Mouse (Mus musculus) forebrain, embryonic 16.5 days (tissue): ENCODE data around the gene Glt6d1. TPM values are rescaled to one million over a fixed set of nuclear protein-coding genes. Genes with fewer than 3 reads are reported as not detected.

Experiments used
- ATAC-seq: fragments of 200-750 bp; cut with Nextera tagmentation; 2 replicates; pipeline ENCODE4 v1.8.0; 2017; ENCODE audit warnings: mild to moderate bottlenecking, moderate library complexity
- H3K27ac ChIP-seq: fragments of 300-500 bp; sonication (generic); 2 replicates; pipeline ENCODE4 v1.5.1; 2014; ENCODE audit warnings: low read length, control low read depth
- H3K27me3 ChIP-seq: fragments of 300-500 bp; sonication (generic); replicated peaks from 2 replicates; pipeline ENCODE4 v1.6.1; 2014; ENCODE audit warnings: low read length; ENCODE audit not compliant: control insufficient read depth, insufficient read depth
- H3K36me3 ChIP-seq: fragments of 300-500 bp; sonication (generic); 2 replicates; pipeline ENCODE4 v1.6.1; 2014; ENCODE audit not compliant: control insufficient read depth, insufficient read depth
- H3K4me1 ChIP-seq: fragments of 300-500 bp; sonication (generic); replicated peaks from 2 replicates; pipeline ENCODE4 v1.6.1; 2014; ENCODE audit warnings: low read length; ENCODE audit not compliant: control insufficient read depth, insufficient read depth
- H3K4me2 ChIP-seq: fragments of 300-500 bp; sonication (generic); 2 replicates; pipeline ENCODE4 v1.6.1; 2014; ENCODE audit warnings: mild to moderate bottlenecking, low read length, control low read depth
- H3K4me3 ChIP-seq: fragments of 300-500 bp; sonication (generic); replicated peaks from 2 replicates; pipeline ENCODE4 v1.5.1; 2014; ENCODE audit warnings: mild to moderate bottlenecking, low read length, control low read depth
- H3K9ac ChIP-seq: fragments of 300-500 bp; sonication (generic); replicated peaks from 2 replicates; pipeline ENCODE4 v1.6.1; 2014; ENCODE audit warnings: low read depth, low read length, control low read depth
- H3K9me3 ChIP-seq: fragments of 300-500 bp; sonication (generic); 2 replicates; pipeline ENCODE4 v1.6.1; 2016; ENCODE audit warnings: low read length; ENCODE audit not compliant: control insufficient read depth
- WGBS: fragments of 180-500 bp; shearing (Covaris S2); extraction: QIAGEN DNeasy Blood & Tissue Kit; methylation state at CpG from one replicate; pipeline ENCODE4 v1.1.7; 2014; 5-methylcytosine and 5-hydroxymethylcytosine counted together
- polyA plus RNA-seq: library from polyadenylated mRNA; unstranded; fragments of >200 nt; fragmentation: Nextera tagmentation; extraction: Ambion mirVana; gene quantifications from 2 replicates; pipeline ENCODE4 v1.2.1, GENCODE M21; 2015

Glt6d1 gene
- polyA plus RNA-seq, 1 experiment from 2014 or later, result not detected

DNA sequence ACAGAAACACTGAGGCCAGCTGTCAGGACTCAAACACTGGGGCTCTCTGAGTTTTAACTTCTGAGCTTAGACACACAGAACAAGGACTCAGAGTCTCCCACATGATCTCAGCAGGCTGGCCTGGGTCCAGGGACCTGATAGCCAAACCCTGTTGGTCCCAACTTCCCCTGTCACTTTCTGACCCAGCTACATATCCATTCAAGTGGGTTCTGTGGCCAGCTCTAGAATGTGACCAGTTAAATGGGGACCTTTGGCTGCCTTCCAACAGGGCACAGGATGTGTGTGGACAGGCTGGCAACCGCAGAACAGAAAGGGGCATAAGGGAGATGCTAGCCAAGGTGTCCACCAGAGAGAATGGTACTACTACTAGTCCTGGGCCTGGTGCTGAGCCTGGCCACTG lies 7.2 kb upstream of the Glt6d1 start, which contains the start of gene Lcn9:
Lcn9 (plus strand) TSS at position 348 of the 400 bp plus-strand sequence.
- Histone ChIP-seq H3K4me1 (no peaks in the 10 kb centered on the region), H3K4me2 (no peak within 1 kb of the TSS), H3K9me3 (0 out of 2 replicates have a peak, but pooled peaks cover 2% of the 10 kb centered on the region), H3K27me3 (no peaks in the 10 kb centered on the region), H3K36me3 (no peaks in the 10 kb centered on the region), H3K27ac (no peak within 1 kb of the TSS), H3K9ac (no peak within 1 kb of the TSS), H3K4me3 (no peak within 1 kb of the TSS)
- 89% methylated on average over 1 of the region's 1 CpGs for WGBS
- ATAC-seq, result no peak

DNA sequence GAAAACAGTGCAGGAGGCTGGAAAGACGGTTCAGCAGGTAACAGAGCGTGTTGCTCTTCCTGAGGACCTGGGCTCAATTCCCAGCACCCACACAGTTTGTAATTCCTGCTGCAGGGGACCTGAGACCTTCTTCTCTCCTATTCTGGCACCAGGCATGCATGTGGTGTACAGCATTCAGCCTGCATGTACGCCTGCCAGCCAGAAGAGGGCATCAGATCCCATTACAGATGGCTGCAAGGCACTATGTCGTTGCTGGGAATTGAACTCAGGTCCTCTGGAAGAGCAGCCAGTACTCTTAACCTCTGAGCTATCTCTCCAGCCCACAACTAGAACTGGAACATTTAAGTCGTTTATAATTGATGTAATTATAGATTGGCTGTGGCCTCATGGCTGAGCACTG lies 2.3 kb downstream of the Glt6d1 start:
- WGBS, result 81% methylated on average over 5 of the region's 5 CpGs
- no peak for ATAC-seq
- Histone ChIP-seq H3K27me3 (no peaks in the 10 kb centered on the region), H3K36me3 (no peaks in the 10 kb centered on the region), H3K4me1 (no peaks in the 10 kb centered on the region), H3K4me3 (no peak overlapping the region), H3K9ac (no peak overlapping the region), H3K27ac (no peak overlapping the region), H3K4me2 (no peak overlapping the region), H3K9me3 (no peaks in the 10 kb centered on the region)

DNA sequence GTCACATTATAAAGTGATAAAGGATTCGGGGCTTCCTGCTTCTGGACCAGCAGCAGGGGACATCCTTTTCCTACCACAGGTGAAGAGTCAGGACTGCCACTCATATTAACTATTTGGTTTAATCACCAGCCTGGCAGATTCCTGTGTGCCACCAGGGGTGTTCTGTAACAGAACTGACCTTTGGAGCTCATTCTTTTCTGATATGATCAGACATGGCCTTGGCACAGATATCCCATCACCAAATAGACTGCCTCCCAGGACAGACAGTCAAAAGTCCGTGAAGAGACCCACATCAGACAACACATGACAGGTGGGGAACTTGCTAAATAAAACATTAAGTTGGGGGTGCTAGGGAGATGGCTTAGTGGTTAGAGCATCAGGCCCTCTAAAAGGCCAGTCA lies 3.9 kb downstream of the Glt6d1 start:
- no peaks in the 10 kb centered on the region for H3K36me3 ChIP-seq
- H3K4me1 ChIP-seq, result no peaks in the 10 kb centered on the region
- no peak overlapping the region for H3K4me2 ChIP-seq
- no peak for ATAC-seq
- WGBS, result 72% methylated on average over 2 of the region's 2 CpGs
- no peaks in the 10 kb centered on the region for H3K27me3 ChIP-seq
- H3K9ac ChIP-seq, result no peak overlapping the region
- no peak overlapping the region for H3K27ac ChIP-seq
- no peaks in the 10 kb centered on the region for H3K9me3 ChIP-seq
- no peak overlapping the region for H3K4me3 ChIP-seq

DNA sequence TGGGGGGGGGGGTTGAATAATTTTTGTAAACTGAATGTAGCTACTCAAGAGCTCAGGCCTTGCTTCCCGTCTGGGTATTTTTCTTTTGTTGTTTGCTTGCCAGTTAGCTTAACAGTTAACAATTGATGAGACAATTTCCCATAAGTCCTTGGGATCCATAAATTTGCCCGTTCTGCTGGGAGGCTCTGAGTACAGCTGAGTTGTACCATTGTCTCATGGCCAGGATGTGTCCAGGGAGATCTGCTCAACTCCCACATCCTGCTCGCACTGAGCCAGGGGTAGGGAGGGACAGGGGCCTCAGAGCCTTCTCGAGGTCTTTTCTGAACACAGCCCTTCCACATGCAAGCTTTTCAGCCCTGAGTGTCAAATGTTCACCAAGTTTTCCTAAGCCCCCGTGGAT lies 17.6 kb downstream of the Glt6d1 start:
- no peaks in the 10 kb centered on the region for H3K36me3 ChIP-seq
- H3K27ac ChIP-seq, result no peak overlapping the region
- H3K4me1 ChIP-seq, result no peaks in the 10 kb centered on the region
- H3K9ac ChIP-seq, result no peak overlapping the region
- no peaks in the 10 kb centered on the region for H3K27me3 ChIP-seq
- WGBS, result 47% methylated on average over 5 of the region's 5 CpGs
- H3K4me2 ChIP-seq, result no peak overlapping the region
- H3K4me3 ChIP-seq, result no peak overlapping the region
- H3K9me3 ChIP-seq, result no peaks in the 10 kb centered on the region
- no peak for ATAC-seq

DNA sequence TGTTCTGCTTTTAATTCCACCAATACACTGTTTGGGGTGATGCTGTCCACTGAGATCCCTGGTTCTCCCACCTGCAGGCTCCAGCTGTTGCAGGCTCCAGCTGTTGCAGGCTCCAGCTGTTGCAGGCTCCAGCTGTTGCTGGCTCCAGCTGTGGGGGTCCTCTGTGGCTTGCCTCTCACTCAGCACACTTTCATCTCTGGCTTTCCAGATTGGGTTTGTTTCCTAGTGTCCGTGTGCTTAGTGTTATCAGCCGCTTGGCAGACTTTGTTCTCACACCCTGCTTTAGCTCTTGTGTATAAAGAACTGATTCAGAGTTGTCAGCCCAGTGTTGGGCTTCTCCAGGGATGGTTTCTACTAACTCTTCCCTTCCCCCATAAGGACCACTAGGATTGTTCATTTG lies 18.0 kb downstream of the Glt6d1 start:
- no peaks in the 10 kb centered on the region for H3K36me3 ChIP-seq

DNA sequence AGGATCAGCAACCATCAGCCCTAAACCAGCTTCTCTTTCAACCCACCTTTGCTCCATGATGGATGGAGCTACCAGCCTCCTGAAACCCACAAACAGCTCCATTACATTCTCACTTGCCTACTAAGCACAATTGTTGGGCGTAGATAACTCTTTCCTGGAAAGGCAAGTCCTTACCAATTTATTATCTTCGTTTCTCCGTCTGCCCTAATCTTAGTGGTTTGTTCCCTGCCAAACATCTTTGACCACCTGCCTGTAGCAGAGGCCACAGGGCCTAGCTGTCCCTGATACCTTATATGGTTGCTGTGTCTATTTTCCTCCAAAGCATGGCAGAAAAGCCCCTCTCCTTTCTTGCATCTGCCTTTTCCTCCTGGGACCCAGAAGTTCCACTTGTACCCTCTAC lies 26.6 kb downstream of the Glt6d1 start:
- Histone ChIP-seq H3K9me3 (no peaks in the 10 kb centered on the region), H3K4me1 (no peaks in the 10 kb centered on the region), H3K9ac (no peak overlapping the region), H3K4me2 (no peak overlapping the region), H3K36me3 (no peaks in the 10 kb centered on the region), H3K27ac (no peak overlapping the region), H3K27me3 (no peaks in the 10 kb centered on the region), H3K4me3 (no peak overlapping the region)
- WGBS, result 89% methylated on average over 3 of the region's 3 CpGs
- no peak for ATAC-seq

More for the DNA sequence above, 18.0 kb downstream of the Glt6d1 start:
- no peaks in the 10 kb centered on the region for H3K4me1 ChIP-seq
- 42% methylated on average over 2 of the region's 2 CpGs for WGBS
- no peak for ATAC-seq
- H3K9me3 ChIP-seq, result no peaks in the 10 kb centered on the region
- no peaks in the 10 kb centered on the region for H3K27me3 ChIP-seq
- no peak overlapping the region for H3K27ac ChIP-seq
- no peak overlapping the region for H3K4me3 ChIP-seq
- H3K9ac ChIP-seq, result no peak overlapping the region
- no peak overlapping the region for H3K4me2 ChIP-seq

DNA sequence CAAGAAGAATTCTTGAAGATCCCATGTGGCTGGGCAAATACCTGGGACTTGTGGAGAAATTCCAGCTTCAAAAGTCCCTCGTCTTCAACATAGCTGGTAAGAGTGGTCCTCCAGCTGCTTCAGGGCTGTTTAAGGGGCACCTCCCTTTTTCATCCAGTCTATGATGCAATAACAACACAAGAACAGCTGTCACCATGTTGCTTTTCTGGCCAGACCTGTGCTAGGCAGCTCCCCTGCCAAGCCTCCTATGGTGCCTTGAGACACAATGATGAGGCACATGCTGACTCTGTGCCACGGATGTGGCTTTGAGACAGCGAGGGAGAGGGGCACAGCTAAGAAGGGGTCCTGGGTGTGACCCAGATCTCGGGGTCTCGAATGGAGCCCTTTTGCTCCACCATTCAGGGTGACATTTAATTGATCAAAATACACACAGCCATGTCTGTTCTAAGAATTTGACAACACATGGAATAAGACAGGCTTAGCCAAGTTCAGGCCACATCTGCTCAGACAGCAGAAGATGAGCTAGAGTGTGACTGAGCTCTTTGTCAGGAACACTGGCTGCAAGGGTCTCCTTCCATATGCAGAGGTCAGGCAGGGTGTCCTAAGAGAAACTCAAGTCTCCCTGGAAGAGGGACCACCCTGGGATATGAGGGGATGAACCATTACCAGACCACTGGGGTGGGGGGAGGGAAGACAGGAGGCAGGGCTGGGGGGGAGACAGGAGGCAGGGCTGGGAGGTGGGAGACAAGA lies 29.9 kb downstream of the Glt6d1 start:
- ATAC-seq, result no peak
- 73% methylated on average over 5 of the region's 5 CpGs for WGBS

DNA sequence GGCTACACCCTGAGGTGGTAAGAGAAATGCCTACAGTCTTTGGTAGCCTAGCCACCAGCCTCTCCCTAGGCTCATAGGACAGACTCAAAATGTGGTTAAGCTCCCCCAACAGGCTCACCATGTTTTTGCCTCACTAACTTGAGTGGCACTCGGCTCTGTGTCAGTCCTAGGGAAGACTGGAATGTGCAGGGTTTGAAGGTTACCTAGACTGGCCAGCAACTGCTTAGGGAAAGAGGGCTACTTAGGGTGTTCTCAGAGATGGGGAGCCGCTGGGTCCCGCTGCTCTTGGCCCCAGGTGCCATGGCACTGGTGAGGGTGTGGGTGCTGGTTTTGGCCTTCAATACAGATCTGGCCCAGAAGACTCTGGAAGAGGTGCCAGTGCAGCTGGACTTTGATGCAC lies 33.7 kb downstream of the Glt6d1 start, which contains the start of gene Gm13539:
Gm13539 (plus strand) TSS at position 301 of the 400 bp plus-strand sequence.
- no peak within 1 kb of the TSS for H3K9ac ChIP-seq
- H3K27ac ChIP-seq, result no peak within 1 kb of the TSS
- no peaks in the 10 kb centered on the region for H3K27me3 ChIP-seq
- H3K4me1 ChIP-seq, result no peaks in the 10 kb centered on the region
- H3K9me3 ChIP-seq, result no peaks in the 10 kb centered on the region
- H3K4me2 ChIP-seq, result no peak within 1 kb of the TSS
- no peaks in the 10 kb centered on the region for H3K36me3 ChIP-seq
- H3K4me3 ChIP-seq, result no peak within 1 kb of the TSS
- no peak for ATAC-seq
- WGBS, result 87% methylated on average over 3 of the region's 3 CpGs

More for the DNA sequence above, 29.9 kb downstream of the Glt6d1 start:
- no peaks in the 10 kb centered on the region for H3K27me3 ChIP-seq
- H3K9me3 ChIP-seq, result no peaks in the 10 kb centered on the region
- H3K4me2 ChIP-seq, result no peak overlapping the region
- H3K36me3 ChIP-seq, result no peaks in the 10 kb centered on the region
- no peak overlapping the region for H3K9ac ChIP-seq
- no peak overlapping the region for H3K4me3 ChIP-seq
- no peak overlapping the region for H3K27ac ChIP-seq
- H3K4me1 ChIP-seq, result no peaks in the 10 kb centered on the region

DNA sequence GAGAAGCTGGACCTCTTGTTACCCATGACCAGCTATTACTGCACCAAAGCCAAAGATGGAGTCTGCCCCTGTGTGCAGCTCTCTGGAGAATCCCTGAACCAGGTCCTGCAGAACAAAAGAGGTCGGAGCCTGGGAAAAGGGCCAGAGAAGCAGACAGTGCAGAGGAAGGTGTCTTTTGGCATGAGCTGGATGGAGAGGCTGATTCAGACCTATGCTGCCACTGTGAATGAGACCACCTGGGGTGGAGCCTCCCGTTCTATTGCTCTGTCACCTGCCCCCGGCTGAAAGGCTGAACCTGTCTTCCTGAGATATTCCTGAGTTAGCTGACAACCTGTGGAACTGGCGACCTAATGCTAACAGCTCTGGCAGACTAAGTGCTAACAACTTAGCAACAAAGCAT lies 34.7 kb downstream of the Glt6d1 start:
- H3K9ac ChIP-seq, result no peak overlapping the region
- H3K27ac ChIP-seq, result no peak overlapping the region
- H3K9me3 ChIP-seq, result no peaks in the 10 kb centered on the region
- no peaks in the 10 kb centered on the region for H3K36me3 ChIP-seq
- H3K4me2 ChIP-seq, result no peak overlapping the region
- ATAC-seq, result no peak
- H3K27me3 ChIP-seq, result no peaks in the 10 kb centered on the region
- no peak overlapping the region for H3K4me3 ChIP-seq
- no peaks in the 10 kb centered on the region for H3K4me1 ChIP-seq
- WGBS, result 68% methylated on average over 4 of the region's 4 CpGs
